Mouse (Mus musculus): ENCODE data around the gene Stam. TPM values are rescaled to one million over a fixed set of nuclear protein-coding genes. Genes with fewer than 3 reads are reported as not detected.
A peak's percentile ranks its signal among the peaks of the same experiment; 100 is the strongest.

The Stam gene
- polyA plus RNA-seq, 1 experiment from 2014 or later = 34.3 TPM

- no peak overlapping the region for H3K4me2 ChIP-seq (replicated peaks; ENCODE audit: low read depth)
- no peaks in the 10 kb centered on the region for H3K27me3 ChIP-seq (ENCODE audit: control insufficient read depth, insufficient read depth, low read length)
- H3K4me1 ChIP-seq (replicated peaks; ENCODE audit: control insufficient read depth, insufficient read depth) = no peaks in the 10 kb centered on the region
- no peaks in the 10 kb centered on the region for H3K36me3 ChIP-seq (ENCODE audit: control insufficient read depth, insufficient read depth, low read length)
- H3K4me3 ChIP-seq (ENCODE audit: low read depth, low read length) = no peak overlapping the region
- 73% methylated on average over 2 of the region's 2 CpGs for WGBS
- H3K27ac ChIP-seq (replicated peaks) = 0 out of 2 replicates have a peak overlapping the region, but pooled peaks have one; percentile 18
- no peaks in the 10 kb centered on the region for H3K9me3 ChIP-seq (ENCODE audit: control insufficient read depth, low read length)
- no peak for TF ChIP-seq EP300 (optimal IDR thresholded peaks at IDR 0.05)
- TF ChIP-seq CTCF (IDR thresholded peaks at IDR 0.05; ENCODE audit: low read depth) = no peak
- DNase-seq (ENCODE audit: low spot score) (no peak), ATAC-seq (ENCODE audit: low FRiP score, low TSS enrichment) (no peak)
- no peak overlapping the region for H3K9ac ChIP-seq (ENCODE audit: low read length)
Observed at GRCm38 (mm10) chr2:14165066-14165465, 91.2 kb downstream of the Stam start.

GRCm38 (mm10) chr2:14165618-14166344 lies 91.9 kb downstream of the Stam start:
- Histone ChIP-seq H3K4me3 (ENCODE audit: low read depth, low read length) (no peak overlapping the region), H3K4me2 (replicated peaks; ENCODE audit: low read depth) (no peak overlapping the region), H3K36me3 (ENCODE audit: control insufficient read depth, insufficient read depth, low read length) (no peaks in the 10 kb centered on the region), H3K9me3 (ENCODE audit: control insufficient read depth, low read length) (no peaks in the 10 kb centered on the region), H3K27ac (replicated peaks) (peak overlapping the region; percentile 40; the same call in 1 of the 2 replicates), H3K4me1 (replicated peaks; ENCODE audit: control insufficient read depth, insufficient read depth) (no peaks in the 10 kb centered on the region), H3K27me3 (ENCODE audit: control insufficient read depth, insufficient read depth, low read length) (no peaks in the 10 kb centered on the region), H3K9ac (ENCODE audit: low read length) (no peak overlapping the region)
- ATAC-seq (ENCODE audit: low FRiP score, low TSS enrichment) = peak; percentile 96
- TF ChIP-seq CTCF (IDR thresholded peaks at IDR 0.05; ENCODE audit: low read depth) (no peak), EP300 (optimal IDR thresholded peaks at IDR 0.05) (no peak)
- DNase-seq (ENCODE audit: low spot score) = no peak
- WGBS = 53% methylated on average over 3 of the region's 3 CpGs

- H3K9me3 ChIP-seq (ENCODE audit: control insufficient read depth, low read length) = no peaks in the 10 kb centered on the region
- ATAC-seq (ENCODE audit: low FRiP score, low TSS enrichment) (no peak), DNase-seq (ENCODE audit: low spot score) (no peak)
- no peak overlapping the region for H3K27ac ChIP-seq (replicated peaks)
- TF ChIP-seq EP300 (optimal IDR thresholded peaks at IDR 0.05) (no peak), CTCF (IDR thresholded peaks at IDR 0.05; ENCODE audit: low read depth) (no peak)
- no peaks in the 10 kb centered on the region for H3K27me3 ChIP-seq (ENCODE audit: control insufficient read depth, insufficient read depth, low read length)
- H3K36me3 ChIP-seq (ENCODE audit: control insufficient read depth, insufficient read depth, low read length) = no peaks in the 10 kb centered on the region
- H3K4me1 ChIP-seq (replicated peaks; ENCODE audit: control insufficient read depth, insufficient read depth) = no peaks in the 10 kb centered on the region
- no peak overlapping the region for H3K9ac ChIP-seq (ENCODE audit: low read length)
- H3K4me2 ChIP-seq (replicated peaks; ENCODE audit: low read depth) = no peak overlapping the region
- H3K4me3 ChIP-seq (ENCODE audit: low read depth, low read length) = no peak overlapping the region
Observed at GRCm38 (mm10) chr2:14167721-14168120, 93.8 kb downstream of the Stam start.

- no peak for TF ChIP-seq CTCF (IDR thresholded peaks at IDR 0.05; ENCODE audit: low read depth)
- no peak for TF ChIP-seq EP300 (optimal IDR thresholded peaks at IDR 0.05)
- Histone ChIP-seq H3K27me3 (ENCODE audit: control insufficient read depth, insufficient read depth, low read length) (no peaks in the 10 kb centered on the region), H3K4me3 (ENCODE audit: low read depth, low read length) (no peak within 1 kb of the TSS), H3K4me1 (replicated peaks; ENCODE audit: control insufficient read depth, insufficient read depth) (no peaks in the 10 kb centered on the region), H3K36me3 (ENCODE audit: control insufficient read depth, insufficient read depth, low read length) (no peaks in the 10 kb centered on the region), H3K9ac (ENCODE audit: low read length) (no peak within 1 kb of the TSS), H3K4me2 (replicated peaks; ENCODE audit: low read depth) (no peak within 1 kb of the TSS), H3K9me3 (ENCODE audit: control insufficient read depth, low read length) (no peaks in the 10 kb centered on the region), H3K27ac (replicated peaks) (no peak within 1 kb of the TSS)
- WGBS = 76% methylated on average over 3 of the region's 3 CpGs
- DNase-seq (ENCODE audit: low spot score) (no peak), ATAC-seq (ENCODE audit: low FRiP score, low TSS enrichment) (no peak)
Observed at GRCm38 (mm10) chr2:14174334-14174733, 100.4 kb downstream of the Stam start, which contains the start of gene Tmem236. Tmem236 (plus strand) TSS chr2:14174523.

- H3K9me3 ChIP-seq (ENCODE audit: control insufficient read depth, low read length) = no peaks in the 10 kb centered on the region
- no peaks in the 10 kb centered on the region for H3K27me3 ChIP-seq (ENCODE audit: control insufficient read depth, insufficient read depth, low read length)
- WGBS = 78% methylated on average over 2 of the region's 2 CpGs
- H3K9ac ChIP-seq (ENCODE audit: low read length) = no peak overlapping the region
- no peaks in the 10 kb centered on the region for H3K36me3 ChIP-seq (ENCODE audit: control insufficient read depth, insufficient read depth, low read length)
- DNase-seq (ENCODE audit: low spot score) (no peak), ATAC-seq (ENCODE audit: low FRiP score, low TSS enrichment) (peak; percentile 79)
- no peak overlapping the region for H3K4me3 ChIP-seq (ENCODE audit: low read depth, low read length)
- no peak overlapping the region for H3K4me2 ChIP-seq (replicated peaks; ENCODE audit: low read depth)
- no peak overlapping the region for H3K27ac ChIP-seq (replicated peaks)
- H3K4me1 ChIP-seq (replicated peaks; ENCODE audit: control insufficient read depth, insufficient read depth) = no peaks in the 10 kb centered on the region
- TF ChIP-seq CTCF (IDR thresholded peaks at IDR 0.05; ENCODE audit: low read depth) (no peak), EP300 (optimal IDR thresholded peaks at IDR 0.05) (no peak)
Observed at GRCm38 (mm10) chr2:14176460-14177193, 102.7 kb downstream of the Stam start.

GRCm38 (mm10) chr2:14184375-14184774 lies 110.5 kb downstream of the Stam start:
- ATAC-seq (ENCODE audit: low FRiP score, low TSS enrichment) (no peak), DNase-seq (ENCODE audit: low spot score) (no peak)
- Histone ChIP-seq H3K9me3 (ENCODE audit: control insufficient read depth, low read length) (no peaks in the 10 kb centered on the region), H3K27me3 (ENCODE audit: control insufficient read depth, insufficient read depth, low read length) (no peaks in the 10 kb centered on the region), H3K4me2 (replicated peaks; ENCODE audit: low read depth) (no peak overlapping the region), H3K27ac (replicated peaks) (no peak overlapping the region), H3K9ac (ENCODE audit: low read length) (no peak overlapping the region), H3K36me3 (ENCODE audit: control insufficient read depth, insufficient read depth, low read length) (no peaks in the 10 kb centered on the region), H3K4me3 (ENCODE audit: low read depth, low read length) (no peak overlapping the region), H3K4me1 (replicated peaks; ENCODE audit: control insufficient read depth, insufficient read depth) (no peaks in the 10 kb centered on the region)
- TF ChIP-seq EP300 (optimal IDR thresholded peaks at IDR 0.05) (no peak), CTCF (IDR thresholded peaks at IDR 0.05; ENCODE audit: low read depth) (no peak)

Measured in stomach, postnatal 0 days (tissue).